Mouse (Mus musculus): ENCODE measurements at regions not wholly inside any gene's neighbourhood (a gene's known extent, or its start where the extent isn't known, plus 50 kb on each side); places are given as distances from the start of the nearest gene placed in this dataset.
"Not testable (repeated sequence)": the region's sequence is repeated elsewhere in the genome, so short reads cannot be mapped to it uniquely, and the experiment has no call there.

- DNase-seq (ENCODE audit: low spot score in 2 of 2): no peak
These were observed 52.2 kb downstream of the Gm9817 start for GRCm38 (mm10) chr13:45130516-45131249.

- no peak for DNase-seq (ENCODE audit: low spot score in 2 of 2)
These were observed 62.1 kb downstream of the Gm9817 start for GRCm38 (mm10) chr13:45140616-45141015.

DNA sequence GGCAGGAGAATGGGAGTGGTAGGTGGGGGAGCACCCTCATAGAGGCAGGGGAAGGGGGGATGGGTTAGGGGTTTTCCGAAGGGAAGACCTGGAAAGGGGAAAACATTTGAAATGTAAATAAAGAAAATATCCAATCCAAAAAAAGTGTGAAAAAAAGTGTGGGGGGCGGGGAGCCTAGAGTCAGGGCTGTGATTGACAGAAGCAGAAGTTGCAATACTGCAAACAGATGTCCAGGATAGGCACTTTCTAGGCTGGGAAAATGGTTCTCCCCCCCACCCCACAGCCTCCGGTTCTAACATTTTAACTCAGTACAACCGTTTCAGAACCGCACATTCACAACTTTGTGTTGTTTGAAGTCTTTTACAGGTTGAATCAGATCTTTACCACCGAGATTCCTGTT is 66.6 kb downstream of the Gm9817 start:
- no peak for DNase-seq (ENCODE audit: low spot score in 2 of 2)

GRCm38 (mm10) chr13:45156223-45156622 is 77.7 kb downstream of the Gm9817 start:
- no peak for DNase-seq (ENCODE audit: low spot score in 2 of 2)

DNA sequence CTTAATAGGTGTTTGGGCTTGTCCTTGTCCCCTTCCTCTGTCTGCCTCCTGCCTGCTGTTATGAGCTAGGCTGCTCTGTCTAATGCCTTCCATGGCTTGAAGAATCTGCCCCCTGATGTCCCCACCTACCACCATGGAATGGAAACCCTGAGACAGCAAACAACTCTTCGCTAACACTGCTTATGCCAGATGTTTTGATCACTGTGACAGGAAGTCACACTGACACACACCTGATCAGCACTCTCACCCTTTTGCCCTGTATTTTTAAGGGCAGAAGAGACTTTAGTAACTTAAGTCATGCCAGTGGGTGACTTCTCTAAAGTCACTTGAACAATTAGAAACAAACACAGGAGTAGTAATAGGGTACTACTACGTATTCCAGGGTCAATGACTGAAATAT is 78.5 kb downstream of the Gm9817 start:
- no peak for DNase-seq (ENCODE audit: low spot score in 2 of 2)

DNA sequence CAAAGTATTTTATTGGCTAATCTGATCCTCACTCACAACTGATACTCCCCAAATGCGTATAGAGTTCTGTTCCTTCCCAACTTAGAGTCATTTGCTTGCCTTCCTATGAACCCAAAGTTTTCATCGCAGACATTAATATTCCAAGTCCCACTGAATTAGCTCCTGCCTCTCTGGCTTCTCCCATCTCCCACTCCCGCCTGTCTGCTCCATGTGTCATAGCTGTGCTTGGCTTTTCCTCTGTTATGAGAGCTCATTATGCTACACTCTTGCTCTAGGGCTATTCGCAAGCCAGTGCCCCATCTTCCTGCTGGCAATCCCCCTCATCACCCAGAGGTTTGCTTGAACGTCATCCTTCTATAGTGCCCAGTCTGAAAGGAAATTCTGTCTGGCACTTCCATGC is 81.8 kb downstream of the Gm9817 start:
- no peak for DNase-seq (ENCODE audit: low spot score in 2 of 2)

GRCm38 (mm10) chr13:45164001-45164778 is 85.7 kb downstream of the Gm9817 start:
- no peak for DNase-seq (ENCODE audit: low spot score in 2 of 2)

- DNase-seq (ENCODE audit: low spot score in 2 of 2): no peak
These were observed 86.7 kb downstream of the Gm9817 start for GRCm38 (mm10) chr13:45165159-45165558.

- DNase-seq (ENCODE audit: low spot score in 2 of 2): no peak
These were observed 91.2 kb downstream of the Gm9817 start for GRCm38 (mm10) chr13:45169716-45170115.

DNA sequence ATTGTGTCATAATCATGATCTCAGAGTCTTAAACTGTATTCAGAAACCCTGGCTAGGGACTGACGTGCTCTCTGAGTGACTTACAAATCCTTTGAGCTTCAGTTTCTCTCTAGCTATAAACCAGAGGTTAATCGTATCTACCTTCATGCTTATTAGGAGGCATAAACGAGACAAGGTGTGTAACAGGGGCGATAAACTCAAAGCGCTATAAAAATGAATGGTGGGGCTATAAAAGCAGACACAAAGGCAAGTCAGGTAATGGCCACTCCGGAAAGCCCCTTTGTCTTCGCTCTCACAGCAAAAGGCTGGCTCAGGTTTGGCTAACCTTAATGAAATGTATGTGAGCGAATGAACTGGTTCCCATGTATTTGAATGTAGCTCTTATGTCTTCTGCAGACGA is 94.6 kb downstream of the Gm9817 start:
- no peak for DNase-seq (ENCODE audit: low spot score in 2 of 2)

DNA sequence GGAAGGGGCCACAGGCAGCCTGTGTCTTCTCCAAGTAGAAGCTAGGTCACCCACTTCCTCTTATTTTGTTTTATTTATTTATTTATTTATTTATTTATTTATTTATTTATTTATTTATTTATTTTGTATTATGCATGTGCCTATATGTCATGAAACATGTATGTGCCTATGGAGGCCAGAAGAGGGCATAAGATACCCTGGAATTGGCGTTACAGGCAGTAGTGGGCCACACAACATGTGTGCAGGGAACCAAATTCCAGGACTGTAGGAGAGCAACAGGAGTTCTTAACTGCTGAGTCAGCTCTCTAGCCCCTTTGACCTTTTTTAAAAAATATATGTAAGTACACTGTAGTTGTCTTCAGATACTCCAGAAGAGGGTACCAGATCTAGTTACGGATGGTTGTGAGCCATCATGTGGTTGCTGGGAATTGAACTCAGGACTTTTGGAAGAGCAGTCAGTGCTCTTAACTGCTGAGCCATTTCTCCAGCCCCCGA is 97.3 kb downstream of the Gm9817 start:
- DNase-seq (ENCODE audit: low spot score in 2 of 2): not testable (repeated sequence)

DNA sequence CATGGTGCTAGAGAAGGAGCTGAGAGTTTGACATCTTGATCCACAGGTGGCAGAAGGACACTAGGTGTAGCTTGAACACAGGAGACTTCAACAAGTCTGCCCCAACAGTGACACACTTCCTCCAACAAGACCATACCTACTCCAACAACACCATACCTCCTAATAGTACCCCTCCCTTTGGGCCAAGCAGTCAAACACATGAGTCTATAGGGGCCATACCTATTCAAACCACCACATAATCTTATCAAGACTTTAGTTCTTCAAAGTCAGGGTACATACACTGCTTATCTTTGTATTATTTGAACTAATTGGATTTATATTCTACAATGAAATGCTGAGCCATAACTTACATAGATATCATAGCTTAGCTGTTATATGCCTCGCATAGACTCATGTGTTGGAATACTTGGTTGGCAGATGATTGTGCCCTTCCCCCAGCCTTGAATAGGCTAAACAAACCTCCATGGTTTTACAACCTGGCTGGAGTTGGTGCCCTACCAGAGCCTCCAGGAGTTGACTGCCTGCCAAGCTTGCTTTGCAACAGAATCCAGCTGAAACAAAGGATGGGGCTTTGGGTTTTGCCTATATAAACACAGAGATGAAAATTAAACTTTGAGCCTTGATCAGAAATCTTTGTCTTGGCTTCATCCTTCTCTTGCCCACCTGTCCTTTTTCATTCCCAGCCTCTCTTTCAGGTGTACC is 103.2 kb downstream of the Gm9817 start:
- no peak for DNase-seq (ENCODE audit: low spot score in 2 of 2)

DNA sequence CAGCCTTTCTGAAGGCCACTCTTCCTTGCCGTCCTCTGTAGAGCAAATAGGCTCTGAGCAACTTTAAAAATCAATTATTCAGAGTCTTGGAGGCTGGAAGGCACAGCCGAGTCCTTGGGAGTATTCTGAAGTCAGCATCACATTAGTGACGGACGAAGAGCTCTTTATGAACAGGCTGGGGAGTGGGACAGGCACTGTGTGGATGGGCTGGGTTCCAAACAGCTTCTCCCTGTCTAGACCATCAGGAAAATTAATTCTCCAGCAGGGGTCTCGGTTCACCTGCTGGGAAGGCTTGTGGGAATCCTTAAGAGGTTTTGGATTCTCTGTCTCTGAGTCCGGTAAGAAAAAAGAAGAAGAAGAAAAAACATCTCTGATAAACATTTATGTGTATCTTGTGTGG is 110.9 kb downstream of the Gm9817 start:
- DNase-seq (ENCODE audit: low spot score in 2 of 2): no peak

DNA sequence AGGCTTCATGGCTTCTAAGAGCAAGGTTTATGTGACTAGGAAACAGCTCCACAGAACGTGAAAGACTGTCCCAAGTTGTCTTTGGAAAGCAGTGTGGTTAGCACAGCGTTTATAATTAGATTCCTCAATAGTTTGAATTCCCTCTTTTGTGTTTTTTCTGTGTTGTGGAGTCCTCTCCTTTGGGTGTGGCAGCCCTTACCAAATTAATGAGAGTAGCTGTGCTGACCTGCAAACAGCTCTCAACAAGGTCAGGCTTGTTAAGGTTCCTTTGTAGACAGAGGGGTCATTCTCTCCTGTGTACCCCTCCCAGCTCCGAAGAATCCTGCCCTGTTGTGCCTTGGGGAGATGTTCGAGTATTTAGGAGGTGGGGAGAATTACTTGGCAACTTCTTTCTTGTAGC is 111.7 kb downstream of the Gm9817 start:
- DNase-seq (ENCODE audit: low spot score in 2 of 2): no peak

- no peak for DNase-seq (ENCODE audit: low spot score in 2 of 2)
These were observed 113.6 kb downstream of the Gm9817 start for GRCm38 (mm10) chr13:45192079-45192478.

- DNase-seq (ENCODE audit: low spot score in 2 of 2): no peak
These were observed 117.1 kb downstream of the Gm9817 start for GRCm38 (mm10) chr13:45195562-45195961.

DNA sequence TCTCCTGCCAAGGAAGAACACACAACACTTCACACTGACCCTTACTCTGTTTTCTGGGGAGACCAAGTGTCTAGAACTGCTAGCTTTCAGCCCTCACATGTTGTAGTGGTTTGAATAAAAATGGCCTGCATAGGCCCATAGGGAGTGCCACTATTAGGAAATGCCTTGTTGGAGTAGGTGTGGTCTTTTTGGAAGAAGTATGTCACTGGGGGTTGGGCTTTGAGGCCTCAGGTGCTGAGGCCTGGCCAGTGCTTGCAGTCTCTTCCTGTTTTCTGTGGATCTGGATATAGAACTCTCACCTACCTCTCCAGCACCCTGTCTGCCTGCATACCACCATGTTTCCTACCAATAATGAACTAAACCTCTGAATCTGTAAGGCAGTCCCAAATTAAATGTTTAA is 117.9 kb downstream of the Gm9817 start:
- no peak for DNase-seq (ENCODE audit: low spot score in 2 of 2)

DNA sequence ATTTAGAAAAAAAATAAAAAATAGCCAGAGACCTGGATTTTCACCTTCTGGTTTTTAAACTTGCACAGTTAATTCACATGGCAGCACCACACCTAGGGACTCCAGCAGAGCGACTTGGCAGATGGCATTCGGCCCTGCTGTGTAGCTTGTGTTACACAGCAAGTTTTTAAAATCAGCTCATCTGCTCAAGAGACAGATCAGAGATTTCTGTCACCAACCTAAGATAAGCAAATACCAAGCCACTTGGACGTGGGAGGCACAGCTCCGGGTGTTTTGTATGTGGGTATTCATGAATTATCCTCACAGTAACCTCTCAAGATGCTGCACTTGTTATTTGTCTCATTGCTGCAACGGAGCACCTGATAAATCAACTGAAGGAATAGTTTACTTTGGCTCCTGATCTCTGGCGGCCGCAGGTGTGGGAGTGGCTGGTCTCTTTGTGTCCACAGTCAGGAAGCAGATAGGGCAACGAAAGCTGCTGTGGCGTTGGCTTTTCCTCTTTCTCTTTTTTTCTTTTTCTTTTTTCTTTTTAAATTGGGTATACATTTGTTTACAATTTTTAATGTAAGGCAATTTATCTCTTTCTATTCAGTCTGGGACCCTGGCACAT is 122.1 kb downstream of the Gm9817 start:
- DNase-seq (ENCODE audit: low spot score in 2 of 2): peak in 1 of 2 experiments; percentile 8

DNA sequence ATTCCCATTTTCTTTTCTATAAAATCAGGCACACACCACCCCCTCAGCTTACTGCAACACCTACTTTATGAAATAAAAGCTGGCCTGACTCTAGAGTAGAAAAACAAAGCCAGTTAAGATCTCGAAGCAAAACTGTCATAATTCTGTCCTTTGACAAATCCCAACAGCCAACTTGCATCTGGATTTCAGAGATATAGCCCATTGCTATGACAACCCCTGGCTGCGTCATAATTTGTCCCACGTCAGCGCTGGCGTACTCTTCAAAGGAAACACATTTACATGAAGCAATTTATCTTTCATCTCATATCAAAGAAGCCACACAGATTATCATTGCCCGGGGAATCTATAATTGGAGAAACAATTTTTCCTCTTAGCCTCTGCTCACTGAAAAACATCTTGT is 126.4 kb downstream of the Gm9817 start:
- DNase-seq (ENCODE audit: low spot score in 2 of 2): no peak

DNA sequence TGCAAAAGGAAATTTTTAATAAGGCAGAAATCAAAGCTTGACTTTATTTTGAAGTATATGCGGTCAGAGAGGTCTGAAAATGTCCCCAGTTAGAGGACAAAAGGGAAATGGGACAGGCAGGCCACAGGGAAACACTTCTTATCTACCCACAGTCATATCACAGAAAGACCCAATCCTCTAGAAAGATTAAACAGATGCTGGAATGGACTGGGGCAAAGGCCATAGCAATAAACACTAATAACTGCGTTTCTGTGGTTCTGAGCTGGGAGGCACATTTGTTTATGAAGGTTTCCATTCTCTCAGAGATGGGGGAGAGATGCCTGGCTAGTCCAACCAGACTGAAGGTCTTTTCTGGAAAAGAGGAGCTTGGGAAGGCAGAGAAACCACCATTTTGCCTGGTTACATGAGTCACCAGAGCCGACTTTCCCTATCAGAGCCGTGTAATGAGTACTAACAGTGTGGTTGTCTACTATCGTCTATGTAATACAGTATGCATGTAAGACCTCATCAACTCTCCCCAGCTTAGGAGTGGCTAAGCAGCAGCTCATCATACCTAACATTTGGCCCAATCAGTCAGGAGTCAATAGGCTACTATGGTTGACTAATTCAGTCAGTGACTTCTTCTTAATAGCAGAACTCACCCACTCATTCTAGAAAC is 130.2 kb downstream of the Gm9817 start:
- no peak for DNase-seq (ENCODE audit: low spot score in 2 of 2)

- DNase-seq (ENCODE audit: low spot score in 2 of 2): no peak
These were observed 132.7 kb downstream of the Gm9817 start for GRCm38 (mm10) chr13:45211241-45211640.
